Mouse (Mus musculus): ENCODE data around the gene Ly6g5b. TPM values are rescaled to one million over a fixed set of nuclear protein-coding genes. Genes with fewer than 3 reads are reported as not detected.

Ly6g5b gene
- polyA plus RNA-seq, 1 experiment: 0.03 TPM

GRCm38 (mm10) chr17:35103221-35103690 lies 12.0 kb downstream of the Ly6g5b start:
- Histone ChIP-seq H3K36me3 (ENCODE audit: control insufficient read depth) (peaks cover 67% of the 10 kb centered on the region), H3K9me3 (ENCODE audit: control insufficient read depth, low read length) (no peaks in the 10 kb centered on the region), H3K4me3 (replicated peaks) (no peak overlapping the region), H3K4me1 (ENCODE audit: control insufficient read depth) (peaks cover 61% of the 10 kb centered on the region), H3K27me3 (ENCODE audit: control insufficient read depth) (no peaks in the 10 kb centered on the region)
- TF ChIP-seq GATA1 (IDR thresholded peaks at IDR 0.05; ENCODE audit: low read length) (no peak), TAL1 (IDR thresholded peaks at IDR 0.05; ENCODE audit: low read length) (no peak)

GRCm38 (mm10) chr17:35102299-35102698 lies 12.9 kb downstream of the Ly6g5b start:
- no peaks in the 10 kb centered on the region for H3K27me3 ChIP-seq (ENCODE audit: control insufficient read depth)
- peaks cover 63% of the 10 kb centered on the region for H3K4me1 ChIP-seq (ENCODE audit: control insufficient read depth)
- H3K9me3 ChIP-seq (ENCODE audit: control insufficient read depth, low read length): no peaks in the 10 kb centered on the region
- H3K4me3 ChIP-seq (replicated peaks): no peak overlapping the region
- TF ChIP-seq GATA1 (IDR thresholded peaks at IDR 0.05; ENCODE audit: low read length): no peak
- TF ChIP-seq TAL1 (IDR thresholded peaks at IDR 0.05; ENCODE audit: low read length): no peak
- H3K36me3 ChIP-seq (ENCODE audit: control insufficient read depth): peaks cover 76% of the 10 kb centered on the region

- Histone ChIP-seq H3K4me1 (ENCODE audit: control insufficient read depth) (peaks cover 72% of the 10 kb centered on the region), H3K4me3 (replicated peaks) (no peak overlapping the region), H3K9me3 (ENCODE audit: control insufficient read depth, low read length) (no peaks in the 10 kb centered on the region), H3K27me3 (ENCODE audit: control insufficient read depth) (no peaks in the 10 kb centered on the region), H3K36me3 (ENCODE audit: control insufficient read depth) (peaks cover 88% of the 10 kb centered on the region)
- TF ChIP-seq TAL1 (IDR thresholded peaks at IDR 0.05; ENCODE audit: low read length): no peak
Measured at GRCm38 (mm10) chr17:35101161-35101560, 14.1 kb downstream of the Ly6g5b start.

GRCm38 (mm10) chr17:35100196-35100765 lies 14.9 kb downstream of the Ly6g5b start:
- Histone ChIP-seq H3K9me3 (ENCODE audit: control insufficient read depth, low read length) (no peaks in the 10 kb centered on the region), H3K27me3 (ENCODE audit: control insufficient read depth) (no peaks in the 10 kb centered on the region), H3K4me3 (replicated peaks) (no peak overlapping the region), H3K4me1 (ENCODE audit: control insufficient read depth) (peaks cover 65% of the 10 kb centered on the region), H3K36me3 (ENCODE audit: control insufficient read depth) (peaks cover 96% of the 10 kb centered on the region)
- no peak for TF ChIP-seq GATA1 (IDR thresholded peaks at IDR 0.05; ENCODE audit: low read length)
- no peak for TF ChIP-seq TAL1 (IDR thresholded peaks at IDR 0.05; ENCODE audit: low read length)

- H3K27me3 ChIP-seq (ENCODE audit: control insufficient read depth): no peaks in the 10 kb centered on the region
- H3K36me3 ChIP-seq (ENCODE audit: control insufficient read depth): peaks cover 99% of the 10 kb centered on the region
- H3K4me1 ChIP-seq (ENCODE audit: control insufficient read depth): peaks cover 41% of the 10 kb centered on the region
- no peak overlapping the region for H3K4me3 ChIP-seq (replicated peaks)
- TF ChIP-seq GATA1 (IDR thresholded peaks at IDR 0.05; ENCODE audit: low read length) (no peak), TAL1 (IDR thresholded peaks at IDR 0.05; ENCODE audit: low read length) (no peak)
- no peaks in the 10 kb centered on the region for H3K9me3 ChIP-seq (ENCODE audit: control insufficient read depth, low read length)
Measured at GRCm38 (mm10) chr17:35097164-35097655, 18.0 kb downstream of the Ly6g5b start.

- TF ChIP-seq TAL1 (IDR thresholded peaks at IDR 0.05; ENCODE audit: low read length) (no peak), GATA1 (IDR thresholded peaks at IDR 0.05; ENCODE audit: low read length) (no peak)
- Histone ChIP-seq H3K4me3 (replicated peaks) (no peak overlapping the region), H3K36me3 (ENCODE audit: control insufficient read depth) (peaks cover 99% of the 10 kb centered on the region), H3K27me3 (ENCODE audit: control insufficient read depth) (no peaks in the 10 kb centered on the region), H3K4me1 (ENCODE audit: control insufficient read depth) (peaks cover 39% of the 10 kb centered on the region), H3K9me3 (ENCODE audit: control insufficient read depth, low read length) (no peaks in the 10 kb centered on the region)
Measured at GRCm38 (mm10) chr17:35096597-35096996, 18.6 kb downstream of the Ly6g5b start.

GRCm38 (mm10) chr17:35094475-35095365 lies 20.5 kb downstream of the Ly6g5b start:
- H3K27me3 ChIP-seq (ENCODE audit: control insufficient read depth): no peaks in the 10 kb centered on the region
- H3K4me3 ChIP-seq (replicated peaks): no peak overlapping the region
- peaks cover 45% of the 10 kb centered on the region for H3K4me1 ChIP-seq (ENCODE audit: control insufficient read depth)
- H3K9me3 ChIP-seq (ENCODE audit: control insufficient read depth, low read length): no peaks in the 10 kb centered on the region
- H3K36me3 ChIP-seq (ENCODE audit: control insufficient read depth): peaks cover 96% of the 10 kb centered on the region
- TF ChIP-seq TAL1 (IDR thresholded peaks at IDR 0.05; ENCODE audit: low read length): no peak
- TF ChIP-seq GATA1 (IDR thresholded peaks at IDR 0.05; ENCODE audit: low read length): no peak

GRCm38 (mm10) chr17:35092403-35093198 lies 22.6 kb downstream of the Ly6g5b start:
- Histone ChIP-seq H3K4me1 (ENCODE audit: control insufficient read depth) (peaks cover 49% of the 10 kb centered on the region), H3K9me3 (ENCODE audit: control insufficient read depth, low read length) (no peaks in the 10 kb centered on the region), H3K4me3 (replicated peaks) (no peak overlapping the region), H3K36me3 (ENCODE audit: control insufficient read depth) (peaks cover 75% of the 10 kb centered on the region), H3K27me3 (ENCODE audit: control insufficient read depth) (no peaks in the 10 kb centered on the region)
- TF ChIP-seq TAL1 (IDR thresholded peaks at IDR 0.05; ENCODE audit: low read length) (no peak), GATA1 (IDR thresholded peaks at IDR 0.05; ENCODE audit: low read length) (no peak)

Data from erythroblast, embryonic 14.5 days (primary cell).